Mouse (Mus musculus) retina, postnatal 1 day (tissue): ENCODE data around the gene Prl8a9.

Experiments used
- DNase-seq: peaks from one replicate; pipeline ENCODE4 v3.0.0-alpha.2; 2012

Prl8a9 gene

GRCm38 (mm10) chr13:27564506-27564905 lies at the start of gene Prl8a9:
Gene Prl8a9 (minus strand): TSS chr13:27564606.
- no peak for DNase-seq

- DNase-seq = no peak
These were observed 46.1 kb upstream of the Prl8a9 start, which contains the start of gene Prl7b1 for GRCm38 (mm10) chr13:27610482-27610881. Gene Prl7b1 (minus strand): TSS chr13:27610582.

GRCm38 (mm10) chr13:27582071-27582470 lies 17.7 kb upstream of the Prl8a9 start, which contains the start of gene Prl8a1:
Gene Prl8a1 (minus strand): TSS chr13:27582171.
- no peak for DNase-seq

- no peak for DNase-seq
These were observed 11.1 kb downstream of the Prl8a9 start for GRCm38 (mm10) chr13:27553336-27553735.

DNA sequence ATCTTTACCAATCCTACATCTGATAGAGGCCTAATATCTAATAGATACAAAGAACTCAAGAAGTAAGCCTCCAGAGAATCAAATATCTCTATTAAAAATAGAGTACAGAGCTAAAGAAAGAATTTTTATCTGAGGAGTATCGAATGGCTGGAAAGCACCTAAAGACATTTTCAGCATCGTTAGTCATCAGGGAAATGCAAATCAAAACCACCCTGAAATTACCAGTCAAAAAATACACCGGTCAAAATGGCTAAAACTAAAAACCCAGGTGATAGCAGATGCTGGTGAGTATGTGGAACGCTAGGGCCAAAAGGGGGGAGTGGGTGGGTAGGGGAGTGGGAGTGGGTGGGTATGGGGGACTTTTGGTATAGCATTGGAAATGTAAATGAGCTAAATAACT lies 41.2 kb downstream of the Prl8a9 start:
- DNase-seq = no peak

- no peak for DNase-seq
These were observed 51.3 kb downstream of the Prl8a9 start, which contains the start of gene Prl8a8 for GRCm38 (mm10) chr13:27513117-27513516. Gene Prl8a8 (minus strand): TSS chr13:27513217.
